Mouse (Mus musculus): Measurements from ENCODE around the gene Clec4e. TPM values are rescaled to one million over a fixed set of nuclear protein-coding genes. Genes with fewer than 3 reads are reported as not detected.
"Not testable (repeated sequence)": the region's sequence is repeated elsewhere in the genome, so short reads cannot be mapped to it uniquely, and the experiment has no call there.

Clec4e gene
- polyA plus RNA-seq, 1 experiment from 2014 or later = 0.25 TPM

- not testable (repeated sequence) for H3K27me3 ChIP-seq (ENCODE audit: control insufficient read depth, insufficient read depth, low read length); ATAC-seq (ENCODE audit: insufficient read depth, low FRiP score); H3K9ac ChIP-seq (ENCODE audit: low read length); H3K4me2 ChIP-seq (ENCODE audit: low read depth, low read length); H3K4me1 ChIP-seq (ENCODE audit: control insufficient read depth, insufficient read depth, low read length); H3K9me3 ChIP-seq (replicated peaks; ENCODE audit: control insufficient read depth, low read length); H3K4me3 ChIP-seq (replicated peaks; ENCODE audit: low read length); H3K36me3 ChIP-seq (ENCODE audit: control insufficient read depth, insufficient read depth, low read length); H3K27ac ChIP-seq (ENCODE audit: low read length)
- 77% methylated on average over 2 of the region's 2 CpGs for WGBS
Observed at GRCm38 (mm10) chr6:123248862-123249261, 40.8 kb downstream of the Clec4e start.

DNA sequence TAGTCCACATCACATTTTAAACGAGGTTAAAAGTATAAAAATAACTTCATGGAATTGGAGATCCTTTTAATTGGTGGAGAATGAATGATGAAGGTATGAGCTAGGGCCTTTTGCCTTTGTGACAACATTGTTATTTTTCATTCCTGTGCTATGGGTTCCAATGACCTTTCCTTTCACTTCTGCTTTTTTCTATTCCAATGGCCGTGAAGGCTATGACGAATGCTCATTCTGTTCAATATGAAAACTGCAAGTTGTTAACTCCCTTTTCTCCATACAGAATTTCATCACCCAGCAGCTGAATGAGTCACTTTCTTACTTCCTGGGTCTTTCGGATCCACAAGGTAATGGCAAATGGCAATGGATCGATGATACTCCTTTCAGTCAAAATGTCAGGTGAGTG lies 45.5 kb downstream of the Clec4e start:
- Histone ChIP-seq H3K27me3 (ENCODE audit: control insufficient read depth, insufficient read depth, low read length) (no peaks in the 10 kb centered on the region), H3K4me1 (ENCODE audit: control insufficient read depth, insufficient read depth, low read length) (no peaks in the 10 kb centered on the region), H3K4me2 (ENCODE audit: low read depth, low read length) (no peak overlapping the region), H3K9ac (ENCODE audit: low read length) (no peak overlapping the region), H3K36me3 (ENCODE audit: control insufficient read depth, insufficient read depth, low read length) (no peaks in the 10 kb centered on the region), H3K27ac (ENCODE audit: low read length) (no peak overlapping the region), H3K4me3 (replicated peaks; ENCODE audit: low read length) (no peak overlapping the region), H3K9me3 (replicated peaks; ENCODE audit: control insufficient read depth, low read length) (no peaks in the 10 kb centered on the region)
- 80% methylated on average over 5 of the region's 5 CpGs for WGBS
- no peak for ATAC-seq (ENCODE audit: insufficient read depth, low FRiP score)

- H3K27me3 ChIP-seq (ENCODE audit: control insufficient read depth, insufficient read depth, low read length) = no peaks in the 10 kb centered on the region
- H3K27ac ChIP-seq (ENCODE audit: low read length) = no peak overlapping the region
- H3K4me3 ChIP-seq (replicated peaks; ENCODE audit: low read length) = no peak overlapping the region
- H3K36me3 ChIP-seq (ENCODE audit: control insufficient read depth, insufficient read depth, low read length) = no peaks in the 10 kb centered on the region
- H3K4me1 ChIP-seq (ENCODE audit: control insufficient read depth, insufficient read depth, low read length) = no peaks in the 10 kb centered on the region
- no peaks in the 10 kb centered on the region for H3K9me3 ChIP-seq (replicated peaks; ENCODE audit: control insufficient read depth, low read length)
- no peak overlapping the region for H3K9ac ChIP-seq (ENCODE audit: low read length)
- ATAC-seq (ENCODE audit: insufficient read depth, low FRiP score) = no peak
- no peak overlapping the region for H3K4me2 ChIP-seq (ENCODE audit: low read depth, low read length)
Observed at GRCm38 (mm10) chr6:123237582-123237981, 52.1 kb downstream of the Clec4e start.

Other genes with a start within 250 kb of the Clec4e start
- not detected in 2 replicates for gene Clec4b1, start 239.9 kb downstream of the Clec4e start, polyA plus RNA-seq (2015; fragmentation: Nextera tagmentation; extraction: Ambion mirVana)
- 7.0 and 7.7 TPM in 2 replicates for gene Clec4a2, start 183.4 kb downstream of the Clec4e start, polyA plus RNA-seq (2015; fragmentation: Nextera tagmentation; extraction: Ambion mirVana)
- 0.12 TPM in 1 of 2 replicates, not detected in the other for gene Clec4b2, start 117.0 kb downstream of the Clec4e start, polyA plus RNA-seq (2015; fragmentation: Nextera tagmentation; extraction: Ambion mirVana)
- gene Clec4n, start 60.0 kb downstream of the Clec4e start, polyA plus RNA-seq (2015; fragmentation: Nextera tagmentation; extraction: Ambion mirVana) = 4.0 and 4.1 TPM in 2 replicates
- gene Clec4d, start 27.8 kb downstream of the Clec4e start, polyA plus RNA-seq (2015; fragmentation: Nextera tagmentation; extraction: Ambion mirVana) = 0.44 TPM in 1 of 2 replicates, not detected in the other
- not detected in 2 replicates for gene Vmn2r19, start 18.5 kb upstream of the Clec4e start, polyA plus RNA-seq (2015; fragmentation: Nextera tagmentation; extraction: Ambion mirVana)
- gene Vmn2r20, start 128.2 kb upstream of the Clec4e start, polyA plus RNA-seq (2015; fragmentation: Nextera tagmentation; extraction: Ambion mirVana) = not detected in 2 replicates
- not detected in 2 replicates for gene Vmn2r21, start 243.5 kb upstream of the Clec4e start, polyA plus RNA-seq (2015; fragmentation: Nextera tagmentation; extraction: Ambion mirVana)